Comparison of ENCODE assay signal across 11 mouse cellular contexts in genomic region chr5:67802174-67803030, GRCm38 (mm10). TPM values are rescaled to one million over a fixed set of nuclear protein-coding genes. Genes with fewer than 3 reads are reported as not detected.
DNase-seq lines count a peak whose midpoint lies in the region; ATAC-seq and TF ChIP-seq lines count a peak whose summit lies in the region.
"Had no signal": no experiment of that assay in that cellular context is flagged by ENCODE, and none has a peak within 500 bp of the region (broad histone marks: within the 10 kb centered on the region; RNA-seq: fewer than 3 reads in every experiment).

No protein-coding gene starts in this region.

- no peak overlapping the region for H3K4me3 ChIP-seq in forebrain, embryonic 13.5 days
- no peak overlapping the region for H3K4me3 ChIP-seq in forebrain, embryonic 11.5 days (ENCODE audit: low read depth, low read length)
- no peak overlapping the region for H3K4me3 ChIP-seq in cerebellum, adult 2 months (replicated peaks; ENCODE audit: insufficient read depth, low read depth, low read length)
- H3K4me3 ChIP-seq in limb, embryonic 14.5 days (replicated peaks; ENCODE audit: low read length), result no peak overlapping the region
- H3K4me3 ChIP-seq in kidney, embryonic 14.5 days (ENCODE audit: low read length), result no peak overlapping the region
- no peak overlapping the region for H3K4me3 ChIP-seq in kidney, embryonic 15.5 days (replicated peaks)
- H3K4me3 ChIP-seq: midbrain, embryonic 10.5 days; stomach, embryonic 15.5 days had no signal

- H3K9me3 ChIP-seq in forebrain, embryonic 13.5 days (replicated peaks), result no peaks in the 10 kb centered on the region
- H3K9me3 ChIP-seq in forebrain, embryonic 11.5 days (ENCODE audit: control insufficient read depth, low read length), result no peaks in the 10 kb centered on the region
- no peaks in the 10 kb centered on the region for H3K9me3 ChIP-seq in limb, embryonic 14.5 days (ENCODE audit: control insufficient read depth, low read length)
- H3K9me3 ChIP-seq in kidney, embryonic 14.5 days (ENCODE audit: control insufficient read depth, low read length), result no peaks in the 10 kb centered on the region
- H3K9me3 ChIP-seq in kidney, embryonic 15.5 days (replicated peaks), result no peaks in the 10 kb centered on the region
- H3K9me3 ChIP-seq: midbrain, embryonic 10.5 days; stomach, embryonic 15.5 days had no signal

- H3K9ac ChIP-seq in forebrain, embryonic 13.5 days, result no peak overlapping the region
- H3K9ac ChIP-seq in forebrain, embryonic 11.5 days (ENCODE audit: low read length), result no peak overlapping the region
- H3K9ac ChIP-seq in limb, embryonic 14.5 days (ENCODE audit: low read depth, low read length, severe bottlenecking), result no peak overlapping the region
- no peak overlapping the region for H3K9ac ChIP-seq in kidney, embryonic 14.5 days (ENCODE audit: low read depth, low read length)
- H3K9ac ChIP-seq in kidney, embryonic 15.5 days, result no peak overlapping the region
- H3K9ac ChIP-seq: stomach, embryonic 15.5 days had no signal

- no peak for DNase-seq in forebrain, embryonic 11.5 days (ENCODE audit: low spot score)
- DNase-seq in CD4-positive, CD25-positive, alpha-beta regulatory T cell, adult 2 months (ENCODE audit: low read depth, low spot score), result peak; percentile 52
- peak; percentile 67 to 84 for DNase-seq in cerebellum, adult 2 months
- DNase-seq in limb, embryonic 14.5 days (ENCODE audit: low spot score), result peak; percentile 45
- DNase-seq in natural killer cell, adult 2 months (ENCODE audit: low spot score in 2 of 2), result no peak
- DNase-seq: embryo, embryonic 11 days had no signal

- no peaks in the 10 kb centered on the region for H3K27me3 ChIP-seq in forebrain, embryonic 13.5 days
- no peaks in the 10 kb centered on the region for H3K27me3 ChIP-seq in forebrain, embryonic 11.5 days (ENCODE audit: control insufficient read depth, insufficient read depth, low read length)
- H3K27me3 ChIP-seq in cerebellum, adult 2 months (ENCODE audit: control insufficient read depth, insufficient read depth, low read length), result no peaks in the 10 kb centered on the region
- H3K27me3 ChIP-seq in limb, embryonic 14.5 days (ENCODE audit: control insufficient read depth, insufficient read depth, low read length), result no peaks in the 10 kb centered on the region
- no peaks in the 10 kb centered on the region for H3K27me3 ChIP-seq in kidney, embryonic 14.5 days (ENCODE audit: control insufficient read depth, insufficient read depth, low read length)
- H3K27me3 ChIP-seq in kidney, embryonic 15.5 days, result no peaks in the 10 kb centered on the region
- H3K27me3 ChIP-seq: stomach, embryonic 15.5 days had no signal

- no peak overlapping the region for H3K4me2 ChIP-seq in forebrain, embryonic 13.5 days
- H3K4me2 ChIP-seq in forebrain, embryonic 11.5 days (ENCODE audit: low read depth, low read length, severe bottlenecking), result no peak overlapping the region
- H3K4me2 ChIP-seq in limb, embryonic 14.5 days (replicated peaks; ENCODE audit: low read depth, low read length, severe bottlenecking), result no peak overlapping the region
- no peak overlapping the region for H3K4me2 ChIP-seq in kidney, embryonic 14.5 days (replicated peaks; ENCODE audit: low read depth, low read length)
- no peak overlapping the region for H3K4me2 ChIP-seq in kidney, embryonic 15.5 days
- H3K4me2 ChIP-seq: stomach, embryonic 15.5 days had no signal

- no peak for TF ChIP-seq CTCF in cerebellum, adult 2 months (IDR thresholded peaks at IDR 0.05; ENCODE audit: borderline replicate concordance, insufficient read depth, low read depth, low read length)

- no peaks in the 10 kb centered on the region for H3K36me3 ChIP-seq in forebrain, embryonic 13.5 days (ENCODE audit: poor library complexity, severe bottlenecking)
- no peaks in the 10 kb centered on the region for H3K36me3 ChIP-seq in forebrain, embryonic 11.5 days (ENCODE audit: control insufficient read depth, insufficient read depth, low read length)
- H3K36me3 ChIP-seq in limb, embryonic 14.5 days (ENCODE audit: control insufficient read depth, insufficient read depth, low read length), result no peaks in the 10 kb centered on the region
- no peaks in the 10 kb centered on the region for H3K36me3 ChIP-seq in kidney, embryonic 14.5 days (ENCODE audit: control insufficient read depth, insufficient read depth, low read length)
- no peaks in the 10 kb centered on the region for H3K36me3 ChIP-seq in kidney, embryonic 15.5 days
- H3K36me3 ChIP-seq: midbrain, embryonic 10.5 days; stomach, embryonic 15.5 days had no signal

- no peak for TF ChIP-seq POLR2A in cerebellum, adult 2 months (IDR thresholded peaks at IDR 0.05; ENCODE audit: borderline replicate concordance, insufficient read depth, low read length)
- TF ChIP-seq POLR2A in limb, embryonic 14.5 days (IDR thresholded peaks at IDR 0.05; ENCODE audit: borderline replicate concordance, extremely low read depth, insufficient read depth, insufficient read length), result no peak

- peak; percentile 60 for ATAC-seq in forebrain, embryonic 13.5 days
- no peak for ATAC-seq in forebrain, embryonic 11.5 days (replicated peaks; ENCODE audit: low FRiP score)
- ATAC-seq in limb, embryonic 14.5 days (ENCODE audit: low FRiP score, low read depth), result no peak
- no peak for ATAC-seq in kidney, embryonic 14.5 days (ENCODE audit: low FRiP score, low TSS enrichment)
- no peak for ATAC-seq in kidney, embryonic 15.5 days (replicated peaks; ENCODE audit: low FRiP score)

- H3K4me1 ChIP-seq in forebrain, embryonic 13.5 days, result peaks cover 5% of the 10 kb centered on the region
- H3K4me1 ChIP-seq in forebrain, embryonic 11.5 days (replicated peaks; ENCODE audit: control insufficient read depth, insufficient read depth, low read length), result no peaks in the 10 kb centered on the region
- H3K4me1 ChIP-seq in cerebellum, adult 2 months (ENCODE audit: control insufficient read depth, insufficient read depth, low read length), result peaks cover 39% of the 10 kb centered on the region
- H3K4me1 ChIP-seq in limb, embryonic 14.5 days (ENCODE audit: control insufficient read depth, insufficient read depth, low read length), result no peaks in the 10 kb centered on the region
- H3K4me1 ChIP-seq in kidney, embryonic 14.5 days (ENCODE audit: control insufficient read depth, insufficient read depth, low read length), result peaks cover 5% of the 10 kb centered on the region; the same call in 1 of the 2 replicates
- H3K4me1 ChIP-seq in kidney, embryonic 15.5 days, result peaks cover 14% of the 10 kb centered on the region
- H3K4me1 ChIP-seq: stomach, embryonic 15.5 days had no signal

- 85% methylated on average over 17 of the region's 17 CpGs for WGBS in forebrain, embryonic 13.5 days
- WGBS in forebrain, embryonic 11.5 days, result 94% methylated on average over 17 of the region's 17 CpGs
- WGBS in cerebellum, adult 2 months, result 29% methylated on average over 17 of the region's 17 CpGs
- WGBS in limb, embryonic 14.5 days, result 83% methylated on average over 17 of the region's 17 CpGs
- 90% methylated on average over 17 of the region's 17 CpGs for WGBS in kidney, embryonic 14.5 days
- 85% methylated on average over 17 of the region's 17 CpGs for WGBS in kidney, embryonic 15.5 days

- no peak overlapping the region for H3K27ac ChIP-seq in forebrain, embryonic 13.5 days
- no peak overlapping the region for H3K27ac ChIP-seq in forebrain, embryonic 11.5 days (ENCODE audit: low read depth, low read length)
- H3K27ac ChIP-seq in cerebellum, adult 2 months (ENCODE audit: insufficient read depth, low read length), result peak overlapping the region; percentile 57
- H3K27ac ChIP-seq in limb, embryonic 14.5 days (replicated peaks; ENCODE audit: low read depth, low read length), result no peak overlapping the region
- no peak overlapping the region for H3K27ac ChIP-seq in kidney, embryonic 14.5 days (ENCODE audit: low read depth, low read length)
- H3K27ac ChIP-seq in kidney, embryonic 15.5 days, result no peak overlapping the region
- H3K27ac ChIP-seq: midbrain, embryonic 10.5 days; stomach, embryonic 15.5 days had no signal

RNA-seq across cellular contexts. Expression of gene Atp8a1, which starts 44.8 kb away (rescaled TPM):
- polyA plus RNA-seq in forebrain, embryonic 13.5 days (2015; fragmentation: Nextera tagmentation; extraction: Ambion mirVana), result 18.0 and 22.6 TPM in 2 replicates
- polyA plus RNA-seq in forebrain, embryonic 11.5 days (2014; fragmentation: Nextera tagmentation; extraction: Ambion mirVana), result 19.6 and 25.7 TPM in 2 replicates
- 56.1 and 60.9 TPM in 2 replicates for polyA plus RNA-seq in cerebellum, adult 2 months (2012; rRNA removed)
- 7.1 and 7.3 TPM in 2 replicates for polyA plus RNA-seq in limb, embryonic 14.5 days (2012; rRNA removed)
- polyA plus RNA-seq in limb, embryonic 14.5 days (2014; fragmentation: Nextera tagmentation; extraction: Ambion mirVana), result 6.9 and 9.0 TPM in 2 replicates
- 9.4 and 17.8 TPM in 2 replicates for polyA plus RNA-seq in kidney, embryonic 14.5 days (2014; fragmentation: Nextera tagmentation; extraction: Ambion mirVana)
- polyA plus RNA-seq in kidney, embryonic 15.5 days (2015; fragmentation: Nextera tagmentation; extraction: Ambion mirVana), result 11.5 and 12.3 TPM in 2 replicates

Comparison
In these comparisons a context has a peak if more than half of its experiments do, and no peak if none do; other contexts are left out.
1. DNase-seq: peak in CD4-positive, CD25-positive, alpha-beta regulatory T cell, adult 2 months (single experiment), cerebellum, adult 2 months (2 of 2) and limb, embryonic 14.5 days (single experiment); none in forebrain, embryonic 11.5 days (single experiment) and natural killer cell, adult 2 months (0 of 2).